Mouse (Mus musculus) ovary, postnatal 36 days (tissue): ENCODE measurements at regions not wholly inside any gene's neighbourhood (a gene's known extent, or its start where the extent isn't known, plus 50 kb on each side); places are given as distances from the start of the nearest gene placed in this dataset.

ENCODE experiments used
- DNase-seq: peaks from one replicate; pipeline ENCODE4 v3.0.0; 2022; ENCODE audit warnings: low spot score, mixed read lengths

DNA sequence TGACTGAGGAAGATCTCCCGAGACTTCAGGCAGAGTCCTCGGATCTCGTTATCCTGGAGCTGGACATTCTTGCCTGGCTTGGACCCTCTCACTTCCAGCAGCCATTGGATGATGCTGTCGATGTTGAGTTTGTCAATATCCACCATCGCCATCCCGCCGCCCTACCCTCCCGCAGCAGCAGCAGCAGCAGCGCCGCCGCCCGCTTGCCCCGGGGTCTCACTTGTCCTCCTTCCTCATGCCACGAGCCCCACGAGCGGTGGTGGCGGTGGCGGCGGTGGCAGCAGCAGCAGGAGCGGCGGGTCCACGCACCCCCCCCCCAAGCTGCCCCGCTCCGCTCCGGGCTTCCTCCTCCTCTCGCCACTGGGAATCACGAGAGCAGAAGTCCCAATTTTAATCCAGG, 115.1 kb upstream of the Taf1b start:
- no peak for DNase-seq

DNA sequence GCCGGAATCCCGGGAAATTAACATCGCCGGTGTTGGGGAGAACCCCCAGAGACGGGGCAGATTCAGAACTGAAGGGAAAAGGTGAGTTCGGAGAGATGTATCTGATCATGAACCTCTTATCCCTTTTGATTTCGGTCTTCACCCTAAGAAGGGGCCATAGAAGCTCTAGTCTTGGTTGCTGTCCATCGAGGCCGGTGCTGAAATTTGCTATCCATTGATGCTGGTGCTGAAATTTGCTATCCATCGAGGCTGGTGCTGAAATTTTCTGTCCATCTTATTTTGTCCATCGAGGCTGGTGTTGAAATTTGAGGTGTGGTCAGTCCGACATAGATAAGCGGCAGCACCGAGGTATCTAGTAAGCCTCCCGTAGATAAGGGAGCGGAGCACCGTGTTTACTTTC, 73.2 kb upstream of the Taf1b start:
- peak; percentile 3 for DNase-seq
